Mouse (Mus musculus) MEL (cell line): ENCODE results near the gene H13. TPM values are rescaled to one million over a fixed set of nuclear protein-coding genes. Genes with fewer than 3 reads are reported as not detected.

Source experiments
- DNase-seq: peaks from one replicate; pipeline ENCODE4 v3.0.0; 2011; ENCODE audit warnings: low read depth, low spot score
- H3K27ac ChIP-seq: 2 replicates; pipeline ENCODE4 v1.5.1; 2012; ENCODE audit warnings: low read depth, mild to moderate bottlenecking, control low read depth, low read length, moderate library complexity; ENCODE audit not compliant: control insufficient read depth
- H3K27me3 ChIP-seq, 2 experiments: fragments of 150-350 bp in 1 of 2; sonication (generic) in 1 of 2; 2 replicates each; pipeline ENCODE4 v1.6.1; 2012; ENCODE audit warnings: low read length in 2 of 2, mild to moderate bottlenecking in 2 of 2, improper control_type of control experiment in 1 of 2, moderate library complexity in 1 of 2; ENCODE audit not compliant: insufficient read depth in 2 of 2, control insufficient read depth in 1 of 2
- H3K36me3 ChIP-seq, 2 experiments: 2 replicates each; pipeline ENCODE4 v1.6.1; 2012 to 2014; ENCODE audit warnings: low read length in 2 of 2, improper control_type of control experiment in 1 of 2, inconsistent platforms in 1 of 2, mild to moderate bottlenecking in 1 of 2; ENCODE audit not compliant: insufficient read depth in 2 of 2, control insufficient read depth in 1 of 2
- H3K4me1 ChIP-seq, 2 experiments: fragments of 150-350 bp in 1 of 2; sonication (generic) in 1 of 2; 2 replicates each; pipeline ENCODE4 v1.6.1; 2012; ENCODE audit warnings: low read length in 2 of 2, improper control_type of control experiment in 1 of 2, mild to moderate bottlenecking in 1 of 2; ENCODE audit not compliant: insufficient read depth in 2 of 2, control insufficient read depth in 1 of 2
- H3K4me3 ChIP-seq, 2 experiments: fragments of 150-350 bp in 1 of 2; sonication (generic) in 1 of 2; 2 replicates each; pipeline ENCODE4 v1.5.1; 2012; ENCODE audit warnings: low read depth in 2 of 2, low read length in 2 of 2, mild to moderate bottlenecking in 2 of 2, moderate library complexity in 2 of 2, control low read depth in 1 of 2, improper control_type of control experiment in 1 of 2; ENCODE audit not compliant: control insufficient read depth in 1 of 2, insufficient read depth in 1 of 2
- H3K79me2 ChIP-seq: 2 replicates; pipeline ENCODE4 v1.6.1; 2012; ENCODE audit warnings: mild to moderate bottlenecking, low read length, moderate library complexity; ENCODE audit not compliant: control insufficient read depth, poor library complexity, insufficient read depth
- H3K9ac ChIP-seq: 2 replicates; pipeline ENCODE4 v1.6.1; 2012; ENCODE audit warnings: low read depth, mild to moderate bottlenecking, control low read depth, low read length, moderate library complexity; ENCODE audit not compliant: control insufficient read depth, poor library complexity, severe bottlenecking
- H3K9me3 ChIP-seq: fragments of 150-350 bp; sonication (generic); replicated peaks from 2 replicates; pipeline ENCODE4 v1.6.1; 2012; ENCODE audit warnings: mild to moderate bottlenecking, low read length, improper control_type of control experiment, moderate library complexity; ENCODE audit not compliant: insufficient read depth
- BHLHE40 ChIP-seq: IDR thresholded peaks from 2 replicates; pipeline ENCODE4 v1.6.1; 2012; ENCODE audit warnings: low read depth, mild to moderate bottlenecking, inconsistent platforms, low read length, improper control_type of control experiment, borderline replicate concordance
- CHD1 ChIP-seq: IDR thresholded peaks from 2 replicates; pipeline ENCODE4 v1.6.1; 2012; ENCODE audit warnings: low read depth, mild to moderate bottlenecking, inconsistent platforms, low read length, improper control_type of control experiment
- CHD2 ChIP-seq: IDR thresholded peaks from 2 replicates; pipeline ENCODE4 v1.6.1; 2011; ENCODE audit warnings: low read length, improper control_type of control experiment
- CTCF ChIP-seq, 3 experiments: IDR thresholded peaks in 2 of 3; conservative IDR thresholded peaks in 1 of 3; 2 replicates each; pipeline ENCODE4 v1.5.1; 2011 to 2012; ENCODE audit warnings: low read length in 3 of 3, low read depth in 2 of 3, mild to moderate bottlenecking in 2 of 3, improper control_type of control experiment in 1 of 3, inconsistent platforms in 1 of 3, mixed read lengths in 1 of 3, moderate library complexity in 1 of 3; ENCODE audit not compliant: control insufficient read depth in 1 of 3, insufficient read depth in 1 of 3, poor library complexity in 1 of 3, severe bottlenecking in 1 of 3
- ELF1 ChIP-seq: IDR thresholded peaks from 2 replicates; pipeline ENCODE4 v1.6.1; 2014; ENCODE audit warnings: low read depth, mild to moderate bottlenecking, inconsistent platforms, low read length, improper control_type of control experiment, moderate library complexity
- ETS1 ChIP-seq: IDR thresholded peaks from 2 replicates; pipeline ENCODE4 v1.6.1; 2012; ENCODE audit warnings: low read depth, mild to moderate bottlenecking, inconsistent platforms, low read length, improper control_type of control experiment, moderate library complexity
- GABPA ChIP-seq: IDR thresholded peaks from 2 replicates; pipeline ENCODE4 v1.6.1; 2012; ENCODE audit warnings: low read depth, mild to moderate bottlenecking, inconsistent platforms, low read length, improper control_type of control experiment, moderate library complexity
- GATA1 ChIP-seq: IDR thresholded peaks from 2 replicates; pipeline ENCODE4 v1.6.1; 2011; ENCODE audit warnings: low read depth, low read length, improper control_type of control experiment
- MAX ChIP-seq: IDR thresholded peaks from 2 replicates; pipeline ENCODE4 v1.6.1; 2011; ENCODE audit warnings: low read length, improper control_type of control experiment
- MEF2A ChIP-seq: IDR thresholded peaks from 2 replicates; pipeline ENCODE4 v1.6.1; 2014; ENCODE audit warnings: low read depth, mild to moderate bottlenecking, inconsistent platforms, low read length, improper control_type of control experiment; ENCODE audit not compliant: poor library complexity, insufficient replicate concordance, severe bottlenecking; ENCODE audit errors: extremely low read depth
- MXI1 ChIP-seq: IDR thresholded peaks from 2 replicates; pipeline ENCODE4 v1.6.1; 2011; ENCODE audit warnings: mild to moderate bottlenecking, low read depth, low read length, improper control_type of control experiment
- MYB ChIP-seq: IDR thresholded peaks from 2 replicates; pipeline ENCODE4 v1.6.1; 2011; ENCODE audit warnings: mild to moderate bottlenecking, low read depth, low read length, improper control_type of control experiment
- NELFE ChIP-seq: IDR thresholded peaks from 2 replicates; pipeline ENCODE4 v1.6.1; 2011; ENCODE audit warnings: low read depth, low read length, improper control_type of control experiment
- NRF1 ChIP-seq: IDR thresholded peaks from 2 replicates; pipeline ENCODE4 v1.6.1; 2014; ENCODE audit warnings: low read depth, mild to moderate bottlenecking, inconsistent platforms, low read length, improper control_type of control experiment, moderate library complexity; ENCODE audit not compliant: poor library complexity, insufficient read depth, severe bottlenecking
- POLR2AphosphoS2 ChIP-seq: IDR thresholded peaks from 2 replicates; pipeline ENCODE4 v1.6.1; 2011; ENCODE audit warnings: low read length, improper control_type of control experiment
- SMC3 ChIP-seq: IDR thresholded peaks from 2 replicates; pipeline ENCODE4 v1.6.1; 2011; ENCODE audit warnings: low read depth, low read length, improper control_type of control experiment
- USF1 ChIP-seq: IDR thresholded peaks from 2 replicates; pipeline ENCODE4 v1.6.1; 2014; ENCODE audit warnings: low read depth, mild to moderate bottlenecking, inconsistent platforms, low read length, improper control_type of control experiment, moderate library complexity
- USF2 ChIP-seq, 2 experiments: IDR thresholded peaks; 2 replicates each; pipeline ENCODE4 v1.6.1; 2011 to 2012; ENCODE audit warnings: improper control_type of control experiment in 2 of 2, low read length in 2 of 2, borderline replicate concordance in 1 of 2, inconsistent platforms in 1 of 2, low read depth in 1 of 2, mild to moderate bottlenecking in 1 of 2; ENCODE audit not compliant: insufficient read depth in 1 of 2
- ZMIZ1 ChIP-seq: IDR thresholded peaks from 2 replicates; pipeline ENCODE4 v1.6.1; 2012; ENCODE audit warnings: low read depth, mild to moderate bottlenecking, inconsistent platforms, low read length, improper control_type of control experiment, moderate library complexity
- polyA plus RNA-seq, 2 experiments: library from polyadenylated mRNA; stranded (reverse) in 1 of 2; unstranded in 1 of 2; fragments of >175 nt in 1 of 2; fragments of >200 nt in 1 of 2; gene quantifications; 2 replicates each; pipeline versions ENCODE4 v1.2.1 to v1.2.4; 2012; ENCODE audit warnings: low replicate concordance in 2 of 2, low read depth in 1 of 2; ENCODE audit not compliant: insufficient read length in 2 of 2, insufficient read depth in 1 of 2, missing spikeins in 1 of 2
- total RNA-seq: library from RNA; depleted of rRNA; stranded (reverse); fragments of 300-350 nt; gene quantifications from 2 replicates; pipeline ENCODE4 v1.2.3, GENCODE M21; 2012

H13 gene
- total and polyA plus RNA-seq, 3 experiments = 82.7 to 421 (median 139) TPM

DNA sequence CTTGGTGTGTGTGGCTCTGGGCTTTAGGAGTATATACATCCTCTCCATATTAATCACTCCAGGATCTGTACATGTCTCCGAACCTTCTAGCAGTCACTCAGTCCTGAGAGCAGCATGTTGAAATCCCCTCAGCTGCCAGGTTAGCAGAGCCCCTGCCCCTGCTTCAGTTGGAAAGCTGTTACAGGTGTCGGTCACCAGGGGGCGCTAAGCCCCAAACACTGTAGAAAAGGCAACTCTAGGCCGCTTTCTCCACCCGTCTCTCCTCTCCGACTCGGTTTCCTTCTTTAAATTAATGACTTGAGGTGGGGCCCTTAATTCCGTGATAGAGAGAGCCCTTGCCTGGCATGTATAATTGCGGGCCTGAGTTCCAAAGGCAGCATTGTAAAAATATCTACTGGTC is 24.0 kb downstream of the H13 start (continued):
- TF ChIP-seq ETS1 = no peak
- no peak for TF ChIP-seq CHD1
- TF ChIP-seq MEF2A = no peak
- no peak for TF ChIP-seq ELF1
- no peak for TF ChIP-seq NELFE
- TF ChIP-seq POLR2AphosphoS2 = no peak
- no peak for TF ChIP-seq GABPA
- TF ChIP-seq USF2 (IDR thresholded peaks at IDR 0.05; ENCODE audit: borderline replicate concordance in 1 of 2, insufficient read depth in 1 of 2, low read depth in 1 of 2, low read length in 2 of 2) = no peak
- no peak for TF ChIP-seq GATA1
- TF ChIP-seq SMC3 = peak; percentile 87
- TF ChIP-seq ZMIZ1 = no peak
- TF ChIP-seq CHD2 = no peak
- TF ChIP-seq MXI1 = no peak
- TF ChIP-seq NRF1 = no peak

DNA sequence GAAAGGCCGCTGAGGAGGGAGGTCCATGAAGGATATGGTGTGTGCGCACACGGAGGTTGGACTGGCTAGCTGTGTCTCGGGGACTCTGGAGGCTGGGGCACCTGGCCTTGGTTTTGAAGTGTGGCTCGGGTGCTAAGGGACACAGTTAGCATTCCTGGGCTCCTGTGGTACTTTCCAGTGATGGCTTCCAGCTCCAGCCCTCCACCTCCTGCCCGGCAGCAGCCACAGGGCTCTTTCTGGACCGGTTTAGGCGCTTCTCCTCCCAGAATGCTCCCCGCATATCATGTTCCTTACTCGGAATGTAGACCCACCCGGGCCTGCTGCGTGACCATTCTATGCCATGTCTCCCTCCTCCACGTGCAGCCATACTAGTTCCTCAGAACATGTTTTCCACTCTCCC is 24.5 kb downstream of the H13 start:
- no peaks in the 10 kb centered on the region for H3K9me3 ChIP-seq
- H3K27me3 ChIP-seq = no peaks in the 10 kb centered on the region
- H3K27ac ChIP-seq = no peak overlapping the region
- H3K79me2 ChIP-seq = no peaks in the 10 kb centered on the region; the same call in 1 of the 2 replicates
- DNase-seq = no peak
- no peak overlapping the region for H3K4me3 ChIP-seq
- no peak overlapping the region for H3K9ac ChIP-seq
- peaks cover 0 to 12% of the 10 kb centered on the region in 2 experiments; a peak in 2 of 4 replicates for H3K36me3 ChIP-seq
- no peak for TF ChIP-seq USF1
- no peak for TF ChIP-seq CTCF (IDR thresholded peaks at IDR 0.05 in 2 of 3, conservative IDR thresholded peaks at IDR 0.05 in 1 of 3; ENCODE audit: control insufficient read depth in 1 of 3, insufficient read depth in 1 of 3, low read depth in 2 of 3, low read length in 3 of 3, poor library complexity in 1 of 3, severe bottlenecking in 1 of 3)
- no peak for TF ChIP-seq CHD1
- no peak for TF ChIP-seq POLR2AphosphoS2
- no peak for TF ChIP-seq BHLHE40
- no peak for TF ChIP-seq GABPA
- no peak for TF ChIP-seq MAX
- H3K4me1 ChIP-seq = no peaks in the 10 kb centered on the region

DNA sequence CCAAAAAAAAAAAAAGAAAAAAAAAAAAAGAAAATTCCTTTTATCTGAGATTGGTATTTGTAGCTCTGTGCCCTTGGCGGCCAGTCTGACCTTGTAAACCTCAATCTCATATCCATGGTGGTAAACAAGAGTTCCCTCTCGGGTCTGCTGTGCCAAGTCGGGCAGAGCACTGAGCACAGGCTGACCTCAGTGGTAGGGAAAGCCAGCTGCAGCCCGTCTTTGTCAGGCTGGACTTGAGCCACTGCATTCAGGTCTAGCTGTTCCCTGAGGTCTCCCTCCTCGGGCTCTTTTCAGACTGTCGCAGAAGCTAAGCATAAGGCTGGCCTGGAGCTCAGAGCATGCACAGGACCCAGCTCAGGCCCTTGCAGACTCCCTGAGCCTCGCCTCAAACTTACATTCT is 25.4 kb downstream of the H13 start:
- H3K4me1 ChIP-seq = no peaks in the 10 kb centered on the region
- no peaks in the 10 kb centered on the region for H3K9me3 ChIP-seq
- H3K27me3 ChIP-seq = no peaks in the 10 kb centered on the region
- no peak overlapping the region for H3K4me3 ChIP-seq
- H3K36me3 ChIP-seq = peaks cover 0 to 12% of the 10 kb centered on the region in 2 experiments; a peak in 2 of 4 replicates
- no peak overlapping the region for H3K27ac ChIP-seq
- TF ChIP-seq CHD1 (no peak), MYB (no peak), ELF1 (no peak), USF2 (IDR thresholded peaks at IDR 0.05; ENCODE audit: borderline replicate concordance in 1 of 2, insufficient read depth in 1 of 2, low read depth in 1 of 2, low read length in 2 of 2) (no peak), SMC3 (no peak)
- no peak overlapping the region for H3K9ac ChIP-seq
- H3K79me2 ChIP-seq = no peaks in the 10 kb centered on the region; the same call in 1 of the 2 replicates
- DNase-seq = no peak
